Comparison of ENCODE assay signal across 12 mouse cellular contexts in genomic region chr4:137473701-137474388, GRCm38 (mm10). TPM values are rescaled to one million over a fixed set of nuclear protein-coding genes. Genes with fewer than 3 reads are reported as not detected.
DNase-seq lines count a peak whose midpoint lies in the region; ATAC-seq and TF ChIP-seq lines count a peak whose summit lies in the region.
"Had no signal": no experiment of that assay in that cellular context is flagged by ENCODE, and none has a peak within 500 bp of the region (broad histone marks: within the 10 kb centered on the region; RNA-seq: fewer than 3 reads in every experiment).

No protein-coding gene starts in this region.

- H3K27ac ChIP-seq in kidney, embryonic 15.5 days, result peak overlapping the region; percentile 67
- peak overlapping the region; percentile 88 for H3K27ac ChIP-seq in heart, embryonic 11.5 days (ENCODE audit: low read depth, low read length)
- peak overlapping the region; percentile 73 for H3K27ac ChIP-seq in lung, postnatal 0 days (ENCODE audit: low read length)

- no peak for DNase-seq in kidney, adult 8-10 months
- DNase-seq in adrenal gland, adult 8-10 months, result peak; percentile 80
- DNase-seq in lung, postnatal 0 days (ENCODE audit: low spot score), result peak; percentile 66
- DNase-seq in natural killer cell, adult 2 months (ENCODE audit: low spot score in 2 of 2), result no peak
- DNase-seq in layer of hippocampus, postnatal 14 days (ENCODE audit: low spot score in 2 of 2), result no peak
- DNase-seq: thymus, adult 18-20 months had no signal

- H3K4me3 ChIP-seq in kidney, embryonic 15.5 days (replicated peaks), result no peak overlapping the region
- 0 out of 2 replicates have a peak overlapping the region, but pooled peaks have one; percentile 3 for H3K4me3 ChIP-seq in heart, embryonic 11.5 days (ENCODE audit: low read depth, low read length)
- no peak overlapping the region for H3K4me3 ChIP-seq in lung, postnatal 0 days (ENCODE audit: low read depth, low read length)

- no peaks in the 10 kb centered on the region for H3K27me3 ChIP-seq in kidney, embryonic 15.5 days
- no peaks in the 10 kb centered on the region for H3K27me3 ChIP-seq in heart, embryonic 11.5 days (ENCODE audit: control insufficient read depth, insufficient read depth, low read length)
- H3K27me3 ChIP-seq in lung, postnatal 0 days (replicated peaks; ENCODE audit: insufficient read depth, low read length), result no peaks in the 10 kb centered on the region

- no peak for ATAC-seq in kidney, embryonic 15.5 days (replicated peaks; ENCODE audit: low FRiP score)
- no peak for ATAC-seq in heart, embryonic 11.5 days (replicated peaks; ENCODE audit: insufficient number of reproducible peaks, low FRiP score, low TSS enrichment)
- peak; percentile 48 for ATAC-seq in lung, postnatal 0 days
- ATAC-seq in granulocyte monocyte progenitor cell, adult 5-6 weeks (replicated peaks; ENCODE audit: poor library complexity, severe bottlenecking), result no peak

- TF ChIP-seq CTCF in lung, postnatal 0 days (IDR thresholded peaks at IDR 0.05), result 0 out of 2 replicates have a peak, but pooled peaks have one; percentile 22

- peak; percentile 44; the same call in 1 of the 2 replicates for TF ChIP-seq EP300 in lung, postnatal 0 days (IDR thresholded peaks at IDR 0.05)

- H3K9me3 ChIP-seq in kidney, embryonic 15.5 days (replicated peaks), result no peaks in the 10 kb centered on the region
- H3K9me3 ChIP-seq in heart, embryonic 11.5 days (replicated peaks; ENCODE audit: control insufficient read depth, low read length), result no peaks in the 10 kb centered on the region
- no peaks in the 10 kb centered on the region for H3K9me3 ChIP-seq in lung, postnatal 0 days (ENCODE audit: low read length)

- H3K36me3 ChIP-seq in kidney, embryonic 15.5 days, result no peaks in the 10 kb centered on the region
- no peaks in the 10 kb centered on the region; the same call in 1 of the 2 replicates for H3K36me3 ChIP-seq in heart, embryonic 11.5 days (ENCODE audit: control insufficient read depth, insufficient read depth, low read length)
- H3K36me3 ChIP-seq in lung, postnatal 0 days (ENCODE audit: insufficient read depth, low read length), result no peaks in the 10 kb centered on the region

- H3K9ac ChIP-seq in kidney, embryonic 15.5 days, result no peak overlapping the region
- peak overlapping the region; percentile 47 for H3K9ac ChIP-seq in heart, embryonic 11.5 days (ENCODE audit: low read depth, low read length)
- no peak overlapping the region for H3K9ac ChIP-seq in lung, postnatal 0 days (replicated peaks; ENCODE audit: low read depth)

- 47% methylated on average over 18 of the region's 18 CpGs for WGBS in kidney, embryonic 15.5 days
- WGBS in heart, embryonic 11.5 days (ENCODE audit: insufficient replicate concordance), result 29% methylated on average over 18 of the region's 18 CpGs
- WGBS in lung, postnatal 0 days, result 48% methylated on average over 18 of the region's 18 CpGs

- peaks cover 97% of the 10 kb centered on the region for H3K4me1 ChIP-seq in kidney, embryonic 15.5 days
- H3K4me1 ChIP-seq in heart, embryonic 11.5 days (ENCODE audit: control insufficient read depth, insufficient read depth, low read length), result peaks cover 92% of the 10 kb centered on the region
- peaks cover 44% of the 10 kb centered on the region for H3K4me1 ChIP-seq in lung, postnatal 0 days (ENCODE audit: insufficient read depth, low read depth, low read length)

- H3K4me2 ChIP-seq in kidney, embryonic 15.5 days, result peak overlapping the region; percentile 29
- H3K4me2 ChIP-seq in heart, embryonic 11.5 days, result peak overlapping the region; percentile 53
- peak overlapping the region; percentile 14; the same call in 1 of the 2 replicates for H3K4me2 ChIP-seq in lung, postnatal 0 days (replicated peaks; ENCODE audit: low read depth, low read length)

RNA-seq across cellular contexts. Expression of gene Hspg2, which starts 5.3 kb away (rescaled TPM):
- polyA plus RNA-seq in kidney, embryonic 15.5 days (2015; fragmentation: Nextera tagmentation; extraction: Ambion mirVana), result 34.2 and 35.7 TPM in 2 replicates
- total RNA-seq in adrenal gland, adult 8-10 months (2022), result 100 to 1,000 TPM; 107 to 236 (median 145) TPM
- polyA plus RNA-seq in heart, embryonic 11.5 days (2014; fragmentation: Nextera tagmentation; extraction: Ambion mirVana), result 55.5 and 56.4 TPM in 2 replicates
- 20.2 and 25.3 TPM in 2 replicates for polyA plus RNA-seq in lung, postnatal 0 days (2015; fragmentation: Nextera tagmentation; extraction: Ambion mirVana)
- 0.21 TPM in 1 of 2 replicates, not detected in the other for total RNA-seq in granulocyte monocyte progenitor cell, adult 5-6 weeks (2014; fragmentation: Nextera tagmentation)
- 0.05 TPM in 1 of 2 replicates, not detected in the other for total RNA-seq in granulocyte monocyte progenitor cell, adult 5-6 weeks (2017)
- total RNA-seq in layer of hippocampus, postnatal 14 days (2021), result 10 to 100 TPM; 11.5 to 17.9 TPM
- total RNA-seq: hematopoietic stem cell, adult 5-6 weeks had no signal

RNA-seq across cellular contexts. Expression of gene 1700013G24Rik, which starts 20.8 kb away (rescaled TPM):
- polyA plus RNA-seq in kidney, embryonic 15.5 days (2015; fragmentation: Nextera tagmentation; extraction: Ambion mirVana), result not detected in 2 replicates
- not detected for total RNA-seq in adrenal gland, adult 8-10 months (2022)
- not detected in 2 replicates for polyA plus RNA-seq in heart, embryonic 11.5 days (2014; fragmentation: Nextera tagmentation; extraction: Ambion mirVana)
- polyA plus RNA-seq in lung, postnatal 0 days (2015; fragmentation: Nextera tagmentation; extraction: Ambion mirVana), result not detected in 2 replicates
- total RNA-seq in granulocyte monocyte progenitor cell, adult 5-6 weeks (2014; fragmentation: Nextera tagmentation), result not detected in 2 replicates
- total RNA-seq in granulocyte monocyte progenitor cell, adult 5-6 weeks (2017), result not detected in 2 replicates
- not detected for total RNA-seq in layer of hippocampus, postnatal 14 days (2021)
- total RNA-seq: CH12.LX; hematopoietic stem cell, adult 5-6 weeks; midbrain, postnatal 0 days had no signal
- polyA plus RNA-seq: midbrain, postnatal 0 days had no signal

RNA-seq across cellular contexts. Expression of gene Cela3b, which starts 43.5 kb away (rescaled TPM):
- polyA plus RNA-seq in kidney, embryonic 15.5 days (2015; fragmentation: Nextera tagmentation; extraction: Ambion mirVana), result not detected in 2 replicates
- total RNA-seq in adrenal gland, adult 8-10 months (2022), result under 1 TPM in 1 of 4 experiments, not detected in 3; 0.42 TPM
- polyA plus RNA-seq in heart, embryonic 11.5 days (2014; fragmentation: Nextera tagmentation; extraction: Ambion mirVana), result not detected in 2 replicates
- polyA plus RNA-seq in lung, postnatal 0 days (2015; fragmentation: Nextera tagmentation; extraction: Ambion mirVana), result not detected in 2 replicates
- total RNA-seq in granulocyte monocyte progenitor cell, adult 5-6 weeks (2014; fragmentation: Nextera tagmentation), result not detected in 2 replicates
- total RNA-seq in granulocyte monocyte progenitor cell, adult 5-6 weeks (2017), result not detected in 2 replicates
- not detected for total RNA-seq in layer of hippocampus, postnatal 14 days (2021)
- total RNA-seq: CH12.LX; hematopoietic stem cell, adult 5-6 weeks; midbrain, postnatal 0 days had no signal
- polyA plus RNA-seq: midbrain, postnatal 0 days had no signal

Comparison
In these comparisons a context has a peak if more than half of its experiments do, and no peak if none do; other contexts are left out.
1. DNase-seq: peak in adrenal gland, adult 8-10 months (single experiment) and lung, postnatal 0 days (single experiment); none in kidney, adult 8-10 months (0 of 2), natural killer cell, adult 2 months (0 of 2) and layer of hippocampus, postnatal 14 days (0 of 2).
2. RNA of gene Hspg2, which starts 5.3 kb away (total RNA-seq): 107 to 236 TPM in adrenal gland, adult 8-10 months and 11.5 to 17.9 TPM in layer of hippocampus, postnatal 14 days; 0.05 to 0.21 TPM in granulocyte monocyte progenitor cell, adult 5-6 weeks; every median in the first group is over 10 times any median in the second.
3. Peak in every context shown above with its lines, with median percentiles within 50 percentile points of each other: H3K27ac ChIP-seq and H3K4me2 ChIP-seq.